Mouse (Mus musculus) G1E (cell line): ENCODE measurements at regions not wholly inside any gene's neighbourhood (a gene's known extent, or its start where the extent isn't known, plus 50 kb on each side); places are given as distances from the start of the nearest gene placed in this dataset.

ENCODE experiments used
- ATAC-seq: 2 replicates; pipeline ENCODE4 v1.8.0; 2016; ENCODE audit warnings: mild to moderate bottlenecking; ENCODE audit not compliant: insufficient number of reproducible peaks, poor library complexity, low FRiP score, severe bottlenecking; ENCODE audit errors: extremely low read depth
- DNase-seq: peaks from one replicate; pipeline ENCODE4 v3.0.0; 2012; ENCODE audit warnings: low spot score
- H3K27me3 ChIP-seq: 2 replicates; pipeline ENCODE4 v1.6.1; 2012; ENCODE audit warnings: mild to moderate bottlenecking, low read length, inconsistent platforms; ENCODE audit not compliant: insufficient read depth
- H3K36me3 ChIP-seq: replicated peaks from 2 replicates; pipeline ENCODE3; 2012; ENCODE audit warnings: mild to moderate bottlenecking, inconsistent platforms
- H3K4me1 ChIP-seq: 2 replicates; pipeline ENCODE4 v1.6.1; 2012; ENCODE audit warnings: low read depth, low read length, inconsistent platforms, mixed read lengths; ENCODE audit not compliant: insufficient read depth
- H3K4me3 ChIP-seq: 2 replicates; pipeline ENCODE4 v1.5.1; 2012; ENCODE audit warnings: low read depth, mild to moderate bottlenecking, inconsistent platforms, low read length, moderate library complexity, mixed read lengths
- H3K9me3 ChIP-seq: replicated peaks from 2 replicates; pipeline ENCODE4 v1.6.1; 2012; ENCODE audit warnings: inconsistent platforms
- CTCF ChIP-seq: IDR thresholded peaks from 2 replicates; pipeline ENCODE4 v1.5.1; 2012; ENCODE audit warnings: low read depth, low read length, inconsistent platforms, mixed read lengths
- GATA1 ChIP-seq: IDR thresholded peaks from 2 replicates; pipeline ENCODE4 v1.6.1; 2012; ENCODE audit warnings: borderline replicate concordance, low read length, inconsistent platforms, mixed read lengths
- GATA2 ChIP-seq: IDR thresholded peaks from 2 replicates; pipeline ENCODE4 v1.6.1; 2012; ENCODE audit warnings: low read depth, low read length, inconsistent platforms, borderline replicate concordance
- POLR2AphosphoS5 ChIP-seq: IDR thresholded peaks from 2 replicates; pipeline ENCODE4 v1.6.1; 2012; ENCODE audit warnings: low read depth, low read length, inconsistent platforms; ENCODE audit not compliant: insufficient replicate concordance
- TAL1 ChIP-seq: conservative IDR thresholded peaks from 2 replicates; pipeline ENCODE4 v1.6.1; 2012; ENCODE audit warnings: low read depth, low read length, inconsistent platforms, mixed read lengths

DNA sequence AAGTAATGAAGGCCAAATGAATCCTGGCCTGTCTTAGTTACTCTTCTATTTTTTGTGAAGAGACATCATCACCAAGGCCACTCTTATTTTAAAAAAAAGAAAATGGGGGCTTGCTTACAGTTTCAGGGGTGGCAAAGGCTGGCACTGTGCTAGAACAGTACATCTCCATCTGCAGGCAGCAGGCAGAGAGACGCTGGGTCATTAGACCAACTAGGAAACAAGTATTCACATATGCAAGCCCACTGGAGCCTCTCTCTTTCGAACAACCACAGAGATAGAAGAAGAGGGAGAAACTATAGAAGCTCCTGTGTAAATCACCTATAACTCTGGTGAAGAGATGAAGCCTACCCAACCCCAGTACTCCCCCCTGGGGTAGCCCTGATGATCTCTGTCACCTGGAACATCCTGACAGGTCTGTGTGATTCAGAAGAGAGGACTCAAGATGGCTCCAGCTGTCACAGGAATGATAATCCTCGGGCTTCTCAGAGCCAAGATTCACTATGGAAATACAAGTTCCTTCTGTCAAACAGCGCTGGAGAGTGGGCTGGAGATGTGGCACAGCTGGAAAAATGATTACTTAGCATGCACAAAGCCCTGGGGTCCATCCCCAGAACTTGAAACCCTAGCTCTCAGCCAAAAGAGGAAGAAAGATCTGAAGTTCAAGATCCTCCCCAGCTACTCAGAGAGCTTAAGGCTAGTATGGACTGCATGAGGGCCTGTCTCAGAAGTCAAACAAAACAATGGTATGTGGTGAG, 395.8 kb downstream of the Actr3 start:
- TF ChIP-seq CTCF: no peak
- H3K4me3 ChIP-seq: no peak overlapping the region
- no peaks in the 10 kb centered on the region for H3K27me3 ChIP-seq
- H3K9me3 ChIP-seq: peaks cover 13% of the 10 kb centered on the region
- no peak for DNase-seq
- no peaks in the 10 kb centered on the region for H3K4me1 ChIP-seq
- no peak for ATAC-seq
- H3K36me3 ChIP-seq: no peaks in the 10 kb centered on the region

DNA sequence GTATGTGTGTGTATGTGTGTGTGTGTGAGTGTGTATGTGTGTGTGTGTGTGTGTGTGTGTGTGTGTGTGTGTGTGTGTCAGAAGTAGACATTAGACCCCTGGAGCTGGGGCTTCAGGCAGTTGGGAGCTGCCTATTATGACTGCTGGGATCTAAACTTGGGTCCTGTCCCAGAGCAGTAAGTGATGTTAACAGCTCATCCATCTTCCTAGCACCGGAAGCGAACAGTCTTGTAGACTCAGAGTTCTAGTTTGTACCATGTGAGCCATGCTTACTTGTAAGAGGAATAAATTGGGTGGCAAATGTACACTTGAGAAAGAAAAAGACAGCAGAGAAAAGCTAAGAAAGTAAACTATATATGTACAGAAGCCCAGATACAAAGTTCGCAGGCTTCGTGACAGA, 422.2 kb downstream of the Actr3 start:
- TF ChIP-seq GATA2: no peak
- no peak for TF ChIP-seq GATA1
- TF ChIP-seq TAL1: no peak
- no peak for TF ChIP-seq POLR2AphosphoS5
- TF ChIP-seq CTCF: no peak
- H3K36me3 ChIP-seq: no peaks in the 10 kb centered on the region
- DNase-seq (no peak), ATAC-seq (no peak)
- H3K4me1 ChIP-seq: no peaks in the 10 kb centered on the region
- H3K9me3 ChIP-seq: peaks cover 25% of the 10 kb centered on the region
- no peaks in the 10 kb centered on the region for H3K27me3 ChIP-seq
- no peak overlapping the region for H3K4me3 ChIP-seq

DNA sequence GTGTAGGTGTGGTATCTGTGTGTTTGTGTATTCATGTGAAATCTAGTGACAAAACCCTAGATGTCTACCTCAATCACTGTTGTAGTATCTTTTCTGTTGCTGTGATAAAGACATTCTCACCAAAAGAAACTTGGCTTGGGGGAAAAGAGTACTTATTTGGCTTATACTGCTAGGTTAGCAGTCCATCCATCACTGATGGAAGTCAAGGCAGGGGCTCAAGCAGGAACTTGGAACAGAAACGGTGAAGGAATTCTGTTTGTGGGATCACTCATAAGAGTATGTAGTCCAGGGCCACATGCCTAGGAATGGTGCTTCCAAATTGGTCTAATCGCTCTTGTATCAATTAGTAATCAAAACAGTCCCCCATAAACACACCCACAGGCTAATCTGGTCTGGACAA, 423.6 kb downstream of the Actr3 start:
- no peak overlapping the region for H3K4me3 ChIP-seq
- H3K36me3 ChIP-seq: no peaks in the 10 kb centered on the region
- TF ChIP-seq POLR2AphosphoS5 (no peak), CTCF (no peak), GATA2 (no peak), TAL1 (no peak), GATA1 (no peak)
- H3K4me1 ChIP-seq: no peaks in the 10 kb centered on the region
- no peaks in the 10 kb centered on the region for H3K27me3 ChIP-seq
- ATAC-seq (no peak), DNase-seq (no peak)
- peaks cover 23% of the 10 kb centered on the region for H3K9me3 ChIP-seq

DNA sequence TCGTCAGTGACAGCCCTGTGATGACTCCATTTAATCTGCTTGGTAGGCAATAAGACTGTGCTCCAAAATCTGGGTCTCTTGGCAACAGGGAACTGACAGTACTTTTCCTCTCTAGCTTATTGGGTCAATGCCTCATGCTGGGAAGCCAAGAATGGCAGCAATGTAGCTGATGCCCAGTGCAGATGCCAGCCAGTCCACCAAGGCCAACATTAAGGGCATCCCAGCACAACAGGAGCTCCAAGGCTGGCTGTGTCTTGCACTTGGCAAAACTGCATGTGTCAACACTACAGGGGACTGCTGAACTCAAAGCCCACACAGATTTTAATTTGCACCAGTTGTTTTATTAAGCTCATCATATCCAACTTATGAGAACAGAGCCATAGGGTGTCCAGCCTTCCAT, 437.9 kb downstream of the Actr3 start:
- Histone ChIP-seq H3K4me3 (no peak overlapping the region), H3K4me1 (no peaks in the 10 kb centered on the region), H3K27me3 (no peaks in the 10 kb centered on the region), H3K9me3 (peaks cover 7% of the 10 kb centered on the region), H3K36me3 (no peaks in the 10 kb centered on the region)
- DNase-seq (no peak), ATAC-seq (no peak)
- TF ChIP-seq TAL1: no peak
- no peak for TF ChIP-seq CTCF
- TF ChIP-seq POLR2AphosphoS5: no peak
- TF ChIP-seq GATA1: no peak
- TF ChIP-seq GATA2: no peak

DNA sequence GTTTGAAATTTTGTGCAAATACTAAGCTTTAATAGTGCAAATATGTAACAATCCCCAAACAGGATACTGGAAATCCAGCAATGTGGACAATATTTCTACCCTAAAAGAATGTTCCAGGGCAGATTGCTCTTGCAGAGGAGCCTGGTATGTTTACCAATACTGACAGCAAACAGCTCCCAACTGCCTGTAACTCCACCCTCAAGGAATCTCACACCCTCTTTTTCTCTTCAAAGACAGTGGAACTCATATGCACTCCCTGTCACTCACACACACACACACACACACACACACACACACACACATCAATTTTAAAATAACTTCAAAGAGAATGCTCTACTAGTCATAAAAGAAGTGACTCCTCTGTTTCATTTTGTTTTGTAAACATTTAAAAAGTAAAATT, 484.7 kb downstream of the Actr3 start:
- no peak overlapping the region for H3K4me3 ChIP-seq
- no peaks in the 10 kb centered on the region for H3K27me3 ChIP-seq
- peaks cover 9% of the 10 kb centered on the region for H3K9me3 ChIP-seq
- H3K4me1 ChIP-seq: no peaks in the 10 kb centered on the region
- no peak for DNase-seq
- ATAC-seq: no peak
- TF ChIP-seq TAL1: no peak
- TF ChIP-seq GATA1: no peak
- no peak for TF ChIP-seq POLR2AphosphoS5
- no peak for TF ChIP-seq GATA2
- TF ChIP-seq CTCF: no peak
- H3K36me3 ChIP-seq: no peaks in the 10 kb centered on the region

DNA sequence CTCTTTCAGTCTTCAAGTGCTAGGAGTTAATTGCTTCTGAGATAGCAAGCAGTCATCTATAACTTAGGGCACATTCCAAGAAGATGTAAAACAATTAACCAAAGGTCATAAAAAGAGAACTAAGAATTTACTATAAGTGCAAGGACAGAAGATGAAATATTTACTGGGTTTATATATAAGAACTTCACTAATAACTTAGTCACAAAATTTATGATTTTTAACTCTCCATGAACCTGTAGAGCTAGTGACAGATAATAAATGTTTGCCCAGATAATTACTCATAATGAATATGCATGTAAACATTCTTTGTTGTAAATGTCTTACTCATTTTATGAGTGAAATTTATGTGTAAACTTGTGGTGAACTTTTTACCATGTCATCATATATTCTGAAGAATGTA, 531.2 kb downstream of the Actr3 start:
- H3K27me3 ChIP-seq: no peaks in the 10 kb centered on the region
- TF ChIP-seq TAL1 (no peak), GATA1 (no peak), POLR2AphosphoS5 (no peak), GATA2 (no peak), CTCF (no peak)
- peaks cover 7% of the 10 kb centered on the region for H3K9me3 ChIP-seq
- DNase-seq (no peak), ATAC-seq (no peak)
- no peaks in the 10 kb centered on the region for H3K36me3 ChIP-seq
- H3K4me1 ChIP-seq: no peaks in the 10 kb centered on the region
- no peak overlapping the region for H3K4me3 ChIP-seq

DNA sequence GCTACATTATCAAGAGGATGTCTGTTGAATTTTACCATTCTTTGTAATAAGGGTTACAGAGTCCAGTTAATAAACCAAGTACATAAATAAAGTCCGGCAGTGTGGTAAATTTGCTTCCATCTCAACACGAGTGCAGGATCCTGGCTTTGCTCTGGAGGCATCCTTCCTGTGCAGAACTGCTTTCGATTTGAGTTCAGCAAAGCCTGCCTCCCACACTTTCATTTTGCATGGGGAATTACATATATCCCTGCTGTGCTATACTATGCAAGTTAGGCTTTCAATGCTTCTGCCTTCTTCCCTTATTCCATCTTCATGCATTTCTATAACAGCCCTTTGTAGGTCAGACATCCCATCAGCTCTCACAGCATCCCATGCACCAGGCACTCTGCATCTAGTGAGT, 564.4 kb downstream of the Actr3 start:
- H3K9me3 ChIP-seq: peaks cover 25% of the 10 kb centered on the region

More for the DNA sequence above, 564.4 kb downstream of the Actr3 start:
- DNase-seq (no peak), ATAC-seq (no peak)
- Histone ChIP-seq H3K4me1 (no peaks in the 10 kb centered on the region), H3K4me3 (no peak overlapping the region), H3K36me3 (no peaks in the 10 kb centered on the region), H3K27me3 (no peaks in the 10 kb centered on the region)
- no peak for TF ChIP-seq TAL1
- no peak for TF ChIP-seq CTCF
- TF ChIP-seq GATA1: no peak
- TF ChIP-seq POLR2AphosphoS5: no peak
- TF ChIP-seq GATA2: no peak
